ENCODE assay signal across 27 mouse cellular contexts in genomic region chr15:38410462-38410861, GRCm38 (mm10).
"Had no signal": no experiment of that assay in that cellular context is flagged by ENCODE, and none has a peak within 500 bp of the region (broad histone marks: within the 10 kb centered on the region; RNA-seq: fewer than 3 reads in every experiment).

No protein-coding gene starts in this region.

- H3K4me2 ChIP-seq: embryonic facial prominence, embryonic 12.5 days; embryonic facial prominence, embryonic 13.5 days; embryonic facial prominence, embryonic 15.5 days; forebrain, embryonic 12.5 days; forebrain, embryonic 13.5 days; forebrain, embryonic 15.5 days had no signal

- H3K4me3 ChIP-seq: embryonic facial prominence, embryonic 10.5 days; embryonic facial prominence, embryonic 12.5 days; embryonic facial prominence, embryonic 13.5 days; embryonic facial prominence, embryonic 15.5 days; erythroblast, embryonic 14.5 days; forebrain, embryonic 10.5 days; forebrain, embryonic 12.5 days; forebrain, embryonic 13.5 days; forebrain, embryonic 15.5 days; gastrocnemius, adult 2 months; heart, adult 2 months had no signal

- H3K36me3 ChIP-seq: embryonic facial prominence, embryonic 10.5 days; embryonic facial prominence, embryonic 12.5 days; embryonic facial prominence, embryonic 13.5 days; embryonic facial prominence, embryonic 15.5 days; forebrain, embryonic 10.5 days; forebrain, embryonic 12.5 days; forebrain, embryonic 15.5 days had no signal

- ATAC-seq: forebrain, embryonic 13.5 days; forebrain, embryonic 14.5 days; forebrain, embryonic 15.5 days; forebrain, embryonic 16.5 days; forebrain, postnatal 0 days had no signal

- H3K9me3 ChIP-seq: embryonic facial prominence, embryonic 10.5 days; embryonic facial prominence, embryonic 12.5 days; embryonic facial prominence, embryonic 13.5 days; embryonic facial prominence, embryonic 15.5 days; forebrain, embryonic 10.5 days; forebrain, embryonic 12.5 days; forebrain, embryonic 13.5 days; forebrain, embryonic 15.5 days had no signal

- H3K4me1 ChIP-seq: forebrain, embryonic 15.5 days had no signal

- DNase-seq: cerebellum, adult 2 months; cerebellum, adult 8-10 months; cerebellum, adult 9-10 months; cerebellum, adult 9-11 months; cerebellum, postnatal 10 days; cerebellum, postnatal 14 days; cerebellum, postnatal 25 days; cerebellum, postnatal 36 days; embryo, embryonic 11 days; forebrain, postnatal 0 days; gastrocnemius, adult 2 months; gastrocnemius, postnatal 10 days; gastrocnemius, postnatal 14 days; gastrocnemius, postnatal 36 days; heart, adult 18-20 months had no signal

- H3K27me3 ChIP-seq: embryonic facial prominence, embryonic 12.5 days; embryonic facial prominence, embryonic 13.5 days; embryonic facial prominence, embryonic 15.5 days; forebrain, embryonic 13.5 days; forebrain, embryonic 15.5 days had no signal

- H3K27ac ChIP-seq: embryonic facial prominence, embryonic 10.5 days; embryonic facial prominence, embryonic 12.5 days; embryonic facial prominence, embryonic 13.5 days; embryonic facial prominence, embryonic 15.5 days; forebrain, embryonic 10.5 days; forebrain, embryonic 12.5 days; forebrain, embryonic 13.5 days; forebrain, embryonic 15.5 days; gastrocnemius, adult 2 months; heart, adult 2 months had no signal

- H3K9ac ChIP-seq: embryonic facial prominence, embryonic 12.5 days; embryonic facial prominence, embryonic 13.5 days; embryonic facial prominence, embryonic 15.5 days; forebrain, embryonic 12.5 days; forebrain, embryonic 13.5 days; forebrain, embryonic 15.5 days; forebrain, postnatal 0 days had no signal
